Mouse (Mus musculus) E14TG2a.4 (cell line): ENCODE data around the gene Eid2b.

Source experiments
- CTCF ChIP-seq: conservative IDR thresholded peaks from 2 replicates; pipeline ENCODE4 v1.5.1; 2014; ENCODE audit warnings: low read length
- NANOG ChIP-seq: IDR thresholded peaks from 2 replicates; pipeline ENCODE4 v1.6.1; 2014; ENCODE audit warnings: borderline replicate concordance, low read length, mixed read lengths
- POU5F1 ChIP-seq: IDR thresholded peaks from 2 replicates; pipeline ENCODE4 v1.6.1; 2014; ENCODE audit warnings: low read length, borderline replicate concordance

- no peak for TF ChIP-seq CTCF
- no peak for TF ChIP-seq NANOG
- no peak for TF ChIP-seq POU5F1
Observed at GRCm38 (mm10) chr7:28325293-28325692, 47.8 kb downstream of the Eid2b start.
